Mouse (Mus musculus): Measurements from ENCODE around the gene Tspan5. TPM values are rescaled to one million over a fixed set of nuclear protein-coding genes. Genes with fewer than 3 reads are reported as not detected.

The Tspan5 gene
- polyA plus RNA-seq, 1 experiment from 2014 or later: 86.9 TPM

GRCm38 (mm10) chr3:138795951-138796350 lies 54.0 kb downstream of the Tspan5 start:
- WGBS: 85% methylated on average over 7 of the region's 7 CpGs
- Histone ChIP-seq H3K4me1 (ENCODE audit: control insufficient read depth, insufficient read depth, low read depth, low read length) (peaks cover 11% of the 10 kb centered on the region), H3K9ac (ENCODE audit: low read depth, low read length) (no peak overlapping the region), H3K27ac (ENCODE audit: low read depth, low read length) (no peak overlapping the region), H3K4me2 (ENCODE audit: low read length) (no peak overlapping the region), H3K27me3 (replicated peaks; ENCODE audit: control insufficient read depth, insufficient read depth, low read length) (no peaks in the 10 kb centered on the region), H3K36me3 (ENCODE audit: control insufficient read depth, insufficient read depth, low read length) (no peaks in the 10 kb centered on the region), H3K9me3 (ENCODE audit: control insufficient read depth, low read length) (no peaks in the 10 kb centered on the region), H3K4me3 (ENCODE audit: low read length) (no peak overlapping the region)
- no peak for ATAC-seq

- ATAC-seq: no peak
- H3K9ac ChIP-seq (ENCODE audit: low read depth, low read length): no peak overlapping the region
- no peak overlapping the region for H3K4me3 ChIP-seq (ENCODE audit: low read length)
- 89% methylated on average over 3 of the region's 3 CpGs for WGBS
- peaks cover 17% of the 10 kb centered on the region for H3K4me1 ChIP-seq (ENCODE audit: control insufficient read depth, insufficient read depth, low read depth, low read length)
- H3K36me3 ChIP-seq (ENCODE audit: control insufficient read depth, insufficient read depth, low read length): no peaks in the 10 kb centered on the region
- no peak overlapping the region for H3K4me2 ChIP-seq (ENCODE audit: low read length)
- H3K27ac ChIP-seq (ENCODE audit: low read depth, low read length): no peak overlapping the region
- no peaks in the 10 kb centered on the region for H3K27me3 ChIP-seq (replicated peaks; ENCODE audit: control insufficient read depth, insufficient read depth, low read length)
- H3K9me3 ChIP-seq (ENCODE audit: control insufficient read depth, low read length): no peaks in the 10 kb centered on the region
Observed at GRCm38 (mm10) chr3:138796583-138796982, 54.6 kb downstream of the Tspan5 start.

GRCm38 (mm10) chr3:138800664-138801411 lies 58.8 kb downstream of the Tspan5 start:
- Histone ChIP-seq H3K4me2 (ENCODE audit: low read length) (peak overlapping the region; percentile 39), H3K9me3 (ENCODE audit: control insufficient read depth, low read length) (no peaks in the 10 kb centered on the region), H3K4me3 (ENCODE audit: low read length) (0 out of 2 replicates have a peak overlapping the region, but pooled peaks have one; percentile 4), H3K36me3 (ENCODE audit: control insufficient read depth, insufficient read depth, low read length) (no peaks in the 10 kb centered on the region), H3K4me1 (ENCODE audit: control insufficient read depth, insufficient read depth, low read depth, low read length) (peaks cover 45% of the 10 kb centered on the region), H3K9ac (ENCODE audit: low read depth, low read length) (0 out of 2 replicates have a peak overlapping the region, but pooled peaks have one; percentile 2), H3K27ac (ENCODE audit: low read depth, low read length) (peak overlapping the region; percentile 57), H3K27me3 (replicated peaks; ENCODE audit: control insufficient read depth, insufficient read depth, low read length) (no peaks in the 10 kb centered on the region)
- 25% methylated on average over 16 of the region's 16 CpGs for WGBS
- ATAC-seq: peak; percentile 52

- peaks cover 45% of the 10 kb centered on the region for H3K4me1 ChIP-seq (ENCODE audit: control insufficient read depth, insufficient read depth, low read depth, low read length)
- H3K9me3 ChIP-seq (ENCODE audit: control insufficient read depth, low read length): no peaks in the 10 kb centered on the region
- no peak overlapping the region for H3K4me3 ChIP-seq (ENCODE audit: low read length)
- ATAC-seq: no peak
- H3K9ac ChIP-seq (ENCODE audit: low read depth, low read length): no peak overlapping the region
- WGBS: 59% methylated on average over 6 of the region's 6 CpGs
- H3K27ac ChIP-seq (ENCODE audit: low read depth, low read length): peak overlapping the region; percentile 3
- no peaks in the 10 kb centered on the region for H3K36me3 ChIP-seq (ENCODE audit: control insufficient read depth, insufficient read depth, low read length)
- H3K4me2 ChIP-seq (ENCODE audit: low read length): no peak overlapping the region
- H3K27me3 ChIP-seq (replicated peaks; ENCODE audit: control insufficient read depth, insufficient read depth, low read length): no peaks in the 10 kb centered on the region
Observed at GRCm38 (mm10) chr3:138801661-138802060, 59.7 kb downstream of the Tspan5 start.

- Histone ChIP-seq H3K4me1 (ENCODE audit: control insufficient read depth, insufficient read depth, low read depth, low read length) (peaks cover 51% of the 10 kb centered on the region), H3K36me3 (ENCODE audit: control insufficient read depth, insufficient read depth, low read length) (no peaks in the 10 kb centered on the region), H3K4me2 (ENCODE audit: low read length) (no peak overlapping the region), H3K4me3 (ENCODE audit: low read length) (no peak overlapping the region), H3K27me3 (replicated peaks; ENCODE audit: control insufficient read depth, insufficient read depth, low read length) (no peaks in the 10 kb centered on the region), H3K9me3 (ENCODE audit: control insufficient read depth, low read length) (no peaks in the 10 kb centered on the region), H3K27ac (ENCODE audit: low read depth, low read length) (peak overlapping the region; percentile 65), H3K9ac (ENCODE audit: low read depth, low read length) (0 out of 2 replicates have a peak overlapping the region, but pooled peaks have one; percentile 41)
- peak; percentile 13; the same call in 1 of the 2 replicates for ATAC-seq
- 59% methylated on average over 21 of the region's 21 CpGs for WGBS
Observed at GRCm38 (mm10) chr3:138802722-138803443, 60.9 kb downstream of the Tspan5 start.

GRCm38 (mm10) chr3:138803444-138804085 lies 61.6 kb downstream of the Tspan5 start:
- peak; percentile 84 for ATAC-seq
- Histone ChIP-seq H3K9me3 (ENCODE audit: control insufficient read depth, low read length) (no peaks in the 10 kb centered on the region), H3K27me3 (replicated peaks; ENCODE audit: control insufficient read depth, insufficient read depth, low read length) (no peaks in the 10 kb centered on the region), H3K27ac (ENCODE audit: low read depth, low read length) (peak overlapping the region; percentile 65), H3K36me3 (ENCODE audit: control insufficient read depth, insufficient read depth, low read length) (no peaks in the 10 kb centered on the region), H3K4me2 (ENCODE audit: low read length) (no peak overlapping the region), H3K4me1 (ENCODE audit: control insufficient read depth, insufficient read depth, low read depth, low read length) (peaks cover 52% of the 10 kb centered on the region), H3K4me3 (ENCODE audit: low read length) (no peak overlapping the region), H3K9ac (ENCODE audit: low read depth, low read length) (no peak overlapping the region)
- WGBS: 59% methylated on average over 11 of the region's 11 CpGs

GRCm38 (mm10) chr3:138804104-138805048 lies 62.4 kb downstream of the Tspan5 start:
- no peaks in the 10 kb centered on the region for H3K27me3 ChIP-seq (replicated peaks; ENCODE audit: control insufficient read depth, insufficient read depth, low read length)
- no peak overlapping the region for H3K4me2 ChIP-seq (ENCODE audit: low read length)
- WGBS: 62% methylated on average over 11 of the region's 11 CpGs
- no peak overlapping the region for H3K4me3 ChIP-seq (ENCODE audit: low read length)
- no peak overlapping the region; the same call in 1 of the 2 replicates for H3K27ac ChIP-seq (ENCODE audit: low read depth, low read length)
- H3K36me3 ChIP-seq (ENCODE audit: control insufficient read depth, insufficient read depth, low read length): no peaks in the 10 kb centered on the region
- H3K9me3 ChIP-seq (ENCODE audit: control insufficient read depth, low read length): no peaks in the 10 kb centered on the region
- peaks cover 52% of the 10 kb centered on the region for H3K4me1 ChIP-seq (ENCODE audit: control insufficient read depth, insufficient read depth, low read depth, low read length)
- H3K9ac ChIP-seq (ENCODE audit: low read depth, low read length): no peak overlapping the region
- ATAC-seq: no peak

- no peak overlapping the region for H3K9ac ChIP-seq (ENCODE audit: low read depth, low read length)
- H3K9me3 ChIP-seq (ENCODE audit: control insufficient read depth, low read length): no peaks in the 10 kb centered on the region
- no peak overlapping the region for H3K4me3 ChIP-seq (ENCODE audit: low read length)
- H3K36me3 ChIP-seq (ENCODE audit: control insufficient read depth, insufficient read depth, low read length): no peaks in the 10 kb centered on the region
- no peaks in the 10 kb centered on the region for H3K27me3 ChIP-seq (replicated peaks; ENCODE audit: control insufficient read depth, insufficient read depth, low read length)
- no peak for ATAC-seq
- 73% methylated on average over 4 of the region's 4 CpGs for WGBS
- no peak overlapping the region for H3K27ac ChIP-seq (ENCODE audit: low read depth, low read length)
- H3K4me2 ChIP-seq (ENCODE audit: low read length): no peak overlapping the region
- peaks cover 29% of the 10 kb centered on the region for H3K4me1 ChIP-seq (ENCODE audit: control insufficient read depth, insufficient read depth, low read depth, low read length)
Observed at GRCm38 (mm10) chr3:138807795-138808194, 65.8 kb downstream of the Tspan5 start.
